Mouse (Mus musculus): ENCODE measurements at regions not wholly inside any gene's neighbourhood (a gene's known extent, or its start where the extent isn't known, plus 50 kb on each side); places are given as distances from the start of the nearest gene placed in this dataset.
A peak's percentile ranks its signal among the peaks of the same experiment; 100 is the strongest.
"Not testable (repeated sequence)": the region's sequence is repeated elsewhere in the genome, so short reads cannot be mapped to it uniquely, and the experiment has no call there.

- no peak for DNase-seq (ENCODE audit: low spot score in 2 of 2)
- intact Hi-C loops (cut with DNase I), result no loop called here
These were observed 55.6 kb upstream of the Zfp366 start for GRCm38 (mm10) chr13:99128979-99129378.

- DNase-seq (ENCODE audit: low spot score in 2 of 2), result no peak
- intact Hi-C loops (cut with DNase I), result no loop called here
These were observed 56.3 kb upstream of the Zfp366 start for GRCm38 (mm10) chr13:99128284-99128691.

GRCm38 (mm10) chr13:99127716-99128115 is 56.9 kb upstream of the Zfp366 start:
- intact Hi-C loops (cut with DNase I), result no loop called here
- no peak for DNase-seq (ENCODE audit: low spot score in 2 of 2)

GRCm38 (mm10) chr13:99126971-99127370 is 57.7 kb upstream of the Zfp366 start:
- DNase-seq (ENCODE audit: low spot score in 2 of 2); intact Hi-C loops (cut with DNase I): not testable (repeated sequence)

GRCm38 (mm10) chr13:99126538-99126937 is 58.1 kb upstream of the Zfp366 start:
- no peak for DNase-seq (ENCODE audit: low spot score in 2 of 2)
- intact Hi-C loops (cut with DNase I), result no loop called here

GRCm38 (mm10) chr13:99125946-99126345 is 58.7 kb upstream of the Zfp366 start:
- DNase-seq (ENCODE audit: low spot score in 2 of 2), result no peak
- intact Hi-C loops (cut with DNase I), result no loop called here

GRCm38 (mm10) chr13:99124894-99125570 is 59.6 kb upstream of the Zfp366 start:
- DNase-seq (ENCODE audit: low spot score in 2 of 2), result no peak
- intact Hi-C loops (cut with DNase I), result no loop called here

GRCm38 (mm10) chr13:99124141-99124540 is 60.5 kb upstream of the Zfp366 start:
- DNase-seq (ENCODE audit: low spot score in 2 of 2), result no peak
- intact Hi-C loops (cut with DNase I), result no loop called here

GRCm38 (mm10) chr13:99123476-99124140 is 61.0 kb upstream of the Zfp366 start:
- no peak for DNase-seq (ENCODE audit: low spot score in 2 of 2)
- intact Hi-C loops (cut with DNase I), result no loop called here

- DNase-seq (ENCODE audit: low spot score in 2 of 2); intact Hi-C loops (cut with DNase I): not testable (repeated sequence)
These were observed 62.1 kb upstream of the Zfp366 start for GRCm38 (mm10) chr13:99122539-99122938.

GRCm38 (mm10) chr13:99121096-99121495 is 63.5 kb upstream of the Zfp366 start:
- intact Hi-C loops (cut with DNase I), result no loop called here
- DNase-seq (ENCODE audit: low spot score in 2 of 2), result no peak

- intact Hi-C loops (cut with DNase I), result no loop called here
- DNase-seq (ENCODE audit: low spot score in 2 of 2), result no peak
These were observed 64.7 kb upstream of the Zfp366 start for GRCm38 (mm10) chr13:99119941-99120340.

GRCm38 (mm10) chr13:99118901-99119300 is 65.7 kb upstream of the Zfp366 start:
- no peak for DNase-seq (ENCODE audit: low spot score in 2 of 2)
- intact Hi-C loops (cut with DNase I), result no loop called here

GRCm38 (mm10) chr13:99115541-99115940 is 69.1 kb upstream of the Zfp366 start:
- intact Hi-C loops (cut with DNase I), result no loop called here

GRCm38 (mm10) chr13:99114565-99114964 is 70.1 kb upstream of the Zfp366 start:
- intact Hi-C loops (cut with DNase I), result no loop called here
- no peak for DNase-seq (ENCODE audit: low spot score in 2 of 2)

More at GRCm38 (mm10) chr13:99115541-99115940, 69.1 kb upstream of the Zfp366 start:
- DNase-seq (ENCODE audit: low spot score in 2 of 2), result no peak

- DNase-seq (ENCODE audit: low spot score in 2 of 2), result no peak
- intact Hi-C loops (cut with DNase I), result no loop called here
These were observed 72.8 kb upstream of the Zfp366 start for GRCm38 (mm10) chr13:99111736-99112386.

GRCm38 (mm10) chr13:99107983-99108382 is 76.6 kb upstream of the Zfp366 start:
- intact Hi-C loops (cut with DNase I), result no loop called here
- DNase-seq (ENCODE audit: low spot score in 2 of 2), result no peak

- intact Hi-C loops (cut with DNase I), result loop anchor here (5.0 kb wide), 1 partner anchor 45 kb away; no protein-coding TSS in a partner anchor
- no peak for DNase-seq (ENCODE audit: low spot score in 2 of 2)
These were observed 82.4 kb upstream of the Zfp366 start for GRCm38 (mm10) chr13:99102089-99102681.

- DNase-seq (ENCODE audit: low spot score in 2 of 2), result peak; percentile 66 to 69
- intact Hi-C loops (cut with DNase I), result loop anchor here (5.0 kb wide), 1 partner anchor 47 kb away; no protein-coding TSS in a partner anchor
These were observed 83.9 kb upstream of the Zfp366 start for GRCm38 (mm10) chr13:99100430-99101409.
